Mouse (Mus musculus): ENCODE data around the gene Gm8257.
"Not testable (repeated sequence)": the region's sequence is repeated elsewhere in the genome, so short reads cannot be mapped to it uniquely, and the experiment has no call there.

The Gm8257 gene

GRCm38 (mm10) chr14:44706356-44706755 is at the start of gene Gm8257:
Gm8257 (minus strand) TSS chr14:44706456.
- TF ChIP-seq GATA4 (IDR thresholded peaks at IDR 0.05; ENCODE audit: insufficient replicate concordance, low read length): not testable (repeated sequence)

- TF ChIP-seq GATA4 (IDR thresholded peaks at IDR 0.05; ENCODE audit: insufficient replicate concordance, low read length): no peak
Measured at GRCm38 (mm10) chr14:44750240-44750639, 44.0 kb upstream of the Gm8257 start, which contains the start of gene Gm8267. Gm8267 (minus strand) TSS chr14:44750340.

- not testable (repeated sequence) for TF ChIP-seq GATA4 (IDR thresholded peaks at IDR 0.05; ENCODE audit: insufficient replicate concordance, low read length)
Measured at GRCm38 (mm10) chr14:44627737-44628136, 78.5 kb downstream of the Gm8257 start, which contains the start of gene Gm5624. Gm5624 (minus strand) TSS chr14:44627938.
